Comparison of ENCODE assay signal across 21 mouse cellular contexts in genomic region chr12:73822331-73822730, GRCm38 (mm10).
DNase-seq lines count a peak whose midpoint lies in the region; TF ChIP-seq lines count a peak whose summit lies in the region.
"Had no signal": no experiment of that assay in that cellular context is flagged by ENCODE, and none has a peak within 500 bp of the region (broad histone marks: within the 10 kb centered on the region; RNA-seq: fewer than 3 reads in every experiment).

No protein-coding gene starts in this region.

- peak; percentile 69; the same call in 1 of the 2 replicates for TF ChIP-seq POLR2A in testis, adult 2 months (IDR thresholded peaks at IDR 0.05; ENCODE audit: control insufficient read depth, low read depth, low read length)

- peak overlapping the region; percentile 67 for H3K4me3 ChIP-seq in testis, adult 2 months (ENCODE audit: control insufficient read depth, low read depth, low read length)
- H3K4me3 ChIP-seq: embryonic facial prominence, embryonic 13.5 days; embryonic facial prominence, embryonic 15.5 days; erythroblast, embryonic 14.5 days; forebrain, embryonic 10.5 days; forebrain, embryonic 12.5 days had no signal

- no peaks in the 10 kb centered on the region for H3K36me3 ChIP-seq in testis, adult 2 months (ENCODE audit: control insufficient read depth, insufficient read depth, low read length)
- H3K36me3 ChIP-seq: embryonic facial prominence, embryonic 13.5 days; embryonic facial prominence, embryonic 15.5 days; forebrain, embryonic 10.5 days; forebrain, embryonic 12.5 days had no signal

- H3K27me3 ChIP-seq in testis, adult 2 months (ENCODE audit: control insufficient read depth, insufficient read depth, low read length), result no peaks in the 10 kb centered on the region
- H3K27me3 ChIP-seq: embryonic facial prominence, embryonic 13.5 days; embryonic facial prominence, embryonic 15.5 days; forebrain, embryonic 12.5 days had no signal

- H3K27ac ChIP-seq in testis, adult 2 months (ENCODE audit: control insufficient read depth, insufficient read depth, low read depth, low read length), result peak overlapping the region; percentile 81; the same call in 1 of the 2 replicates
- H3K27ac ChIP-seq: embryonic facial prominence, embryonic 13.5 days; embryonic facial prominence, embryonic 15.5 days; forebrain, embryonic 10.5 days; forebrain, embryonic 12.5 days had no signal

- no peak for TF ChIP-seq CTCF in testis, adult 2 months (IDR thresholded peaks at IDR 0.05; ENCODE audit: control insufficient read depth, insufficient read depth, insufficient replicate concordance, low read depth, low read length)

- DNase-seq in heart, adult 11 months, result peak; percentile 58
- DNase-seq in heart, postnatal 4 days, result no peak
- no peak for DNase-seq in testis, postnatal 10 days (ENCODE audit: low spot score)
- no peak for DNase-seq in left cerebral cortex, adult 8-10 months (ENCODE audit: low spot score in 2 of 2)
- DNase-seq: adrenal gland, adult 2 months; adrenal gland, postnatal 10 days; adrenal gland, postnatal 25 days; B cell, adult 2 months; cerebellum, adult 11 months; cerebellum, adult 18-20 months; cerebellum, adult 8-10 months; cerebellum, adult 9-11 months; cerebellum, postnatal 14 days; cerebellum, postnatal 36 days; embryo, embryonic 11 days had no signal

- H3K4me1 ChIP-seq in testis, adult 2 months (ENCODE audit: control insufficient read depth, insufficient read depth, low read length), result peaks cover 3% of the 10 kb centered on the region
- H3K4me1 ChIP-seq: embryonic facial prominence, embryonic 13.5 days; embryonic facial prominence, embryonic 15.5 days; forebrain, embryonic 10.5 days; forebrain, embryonic 12.5 days had no signal
